Mouse (Mus musculus) erythroblast, embryonic 14.5 days (primary cell): Measurements from ENCODE around the gene Slc31a2.

Source experiments
- GATA1 ChIP-seq: IDR thresholded peaks from 2 replicates; pipeline ENCODE4 v1.6.1; 2012; ENCODE audit warnings: low read length, inconsistent platforms, mixed read lengths
- TAL1 ChIP-seq: IDR thresholded peaks from 3 replicates; pipeline ENCODE4 v1.6.1; 2012; ENCODE audit warnings: low read length, inconsistent platforms, mixed read lengths

DNA sequence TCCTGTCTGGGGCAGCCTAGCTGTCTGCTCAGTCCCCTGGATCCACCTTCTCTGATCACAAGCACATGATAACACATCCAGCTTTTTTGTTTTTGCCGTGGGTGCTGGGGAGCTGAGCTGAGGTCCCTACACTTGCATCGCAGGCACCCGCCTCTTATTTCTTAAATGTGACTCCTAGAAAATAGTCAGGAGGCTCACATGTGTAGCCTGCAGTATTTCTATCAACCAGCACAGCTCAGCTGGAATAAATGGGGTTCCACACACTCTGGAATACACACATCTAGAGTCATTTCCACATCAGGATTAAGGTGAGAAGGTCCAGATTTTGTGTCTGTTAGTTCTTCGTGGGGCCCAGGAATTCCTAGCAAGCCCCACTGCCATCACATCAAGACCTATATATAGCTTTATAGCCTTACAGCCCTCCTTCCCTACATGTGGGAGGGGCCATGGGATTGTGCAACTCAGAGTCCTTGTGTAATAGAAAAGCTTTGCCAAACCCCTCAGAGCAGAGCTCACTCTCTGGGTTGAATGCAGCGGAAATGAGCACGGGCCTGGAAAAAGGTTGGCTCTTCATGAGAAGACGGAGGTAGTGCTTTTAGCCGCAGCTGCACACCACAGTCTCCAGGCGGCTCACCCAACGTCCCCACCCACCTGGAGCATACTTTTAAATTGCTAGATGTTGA, 2.9 kb downstream of the Slc31a2 start:
- no peak for TF ChIP-seq GATA1
- TF ChIP-seq TAL1: no peak
